Mouse (Mus musculus): ENCODE measurements at regions not wholly inside any gene's neighbourhood (a gene's known extent, or its start where the extent isn't known, plus 50 kb on each side); places are given as distances from the start of the nearest gene placed in this dataset.

DNA sequence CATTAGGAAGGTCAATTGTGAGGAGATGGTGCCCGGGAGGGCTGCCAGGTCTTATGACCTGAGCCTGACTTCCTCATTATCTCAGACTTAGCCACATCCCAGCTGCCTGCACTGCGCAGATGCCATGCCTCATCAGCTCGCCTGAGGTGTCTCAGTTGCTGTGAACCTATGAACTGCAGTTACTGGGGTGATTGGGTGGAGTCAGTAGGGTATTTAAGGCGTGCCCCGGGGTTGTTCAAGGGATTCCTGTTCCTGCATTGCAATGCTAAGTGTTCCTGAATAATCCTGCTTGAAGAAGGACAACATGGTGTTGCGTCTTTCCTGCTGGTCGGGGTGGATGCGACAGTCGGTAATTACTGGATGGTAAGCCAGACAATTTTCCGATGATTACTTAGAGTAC is 1089.5 kb upstream of the Pot1a start:
- DNase-seq (ENCODE audit: low read depth, low spot score), result peak; percentile 4

- DNase-seq (ENCODE audit: low read depth, low spot score), result no peak
These were observed 1054.8 kb upstream of the Pot1a start for GRCm38 (mm10) chr6:26863885-26864284.
